Mouse (Mus musculus): ENCODE results near the gene Myo18b.

Gene Myo18b

GRCm38 (mm10) chr5:112663701-112664100 is 232.5 kb downstream of the Myo18b start:
- no peak for DNase-seq

- no peak for DNase-seq
These were observed 235.2 kb downstream of the Myo18b start for GRCm38 (mm10) chr5:112660924-112661431.

GRCm38 (mm10) chr5:112659295-112659694 is 236.9 kb downstream of the Myo18b start:
- no peak for DNase-seq

- DNase-seq = no peak
These were observed 239.4 kb downstream of the Myo18b start for GRCm38 (mm10) chr5:112656811-112657210.

- DNase-seq = no peak
These were observed 240.1 kb downstream of the Myo18b start for GRCm38 (mm10) chr5:112655986-112656541.

- no peak for DNase-seq
These were observed 240.6 kb downstream of the Myo18b start for GRCm38 (mm10) chr5:112655529-112655928.

- DNase-seq = no peak
These were observed 244.1 kb downstream of the Myo18b start for GRCm38 (mm10) chr5:112652036-112652435.

- DNase-seq = no peak
These were observed 246.9 kb downstream of the Myo18b start for GRCm38 (mm10) chr5:112649164-112649702.

- no peak for DNase-seq
These were observed 249.3 kb downstream of the Myo18b start for GRCm38 (mm10) chr5:112646871-112647270.

GRCm38 (mm10) chr5:112645535-112645934 is 250.6 kb downstream of the Myo18b start:
- DNase-seq = no peak

- no peak for DNase-seq
These were observed 252.5 kb downstream of the Myo18b start for GRCm38 (mm10) chr5:112643533-112644272.

- DNase-seq = no peak
These were observed 253.4 kb downstream of the Myo18b start for GRCm38 (mm10) chr5:112642731-112643130.

- no peak for DNase-seq
These were observed 254.4 kb downstream of the Myo18b start for GRCm38 (mm10) chr5:112641770-112642169.

- no peak for DNase-seq
These were observed 255.0 kb downstream of the Myo18b start for GRCm38 (mm10) chr5:112641131-112641530.

GRCm38 (mm10) chr5:112640651-112641050 is 255.5 kb downstream of the Myo18b start:
- no peak for DNase-seq

Data from spleen, adult 18-20 months (tissue).